Mouse (Mus musculus) embryonic fibroblast, embryonic 13.5 days (primary cell): ENCODE results near the gene Ski.

Experiments
- CTCF ChIP-seq: IDR thresholded peaks from 2 replicates; pipeline ENCODE4 v1.5.1; 2011; ENCODE audit warnings: mild to moderate bottlenecking, control low read depth, low read length, moderate library complexity, borderline replicate concordance; ENCODE audit not compliant: insufficient read depth
- POLR2A ChIP-seq: IDR thresholded peaks from 2 replicates; pipeline ENCODE4 v1.6.1; 2011; ENCODE audit warnings: low read depth, mild to moderate bottlenecking, control low read depth, low read length, moderate library complexity

GRCm38 (mm10) chr4:155146107-155146823 is 76.1 kb downstream of the Ski start:
- TF ChIP-seq CTCF (no peak), POLR2A (no peak)
